Mouse (Mus musculus) monocyte, adult 59 days (primary cell): ENCODE results near the gene Itgb1bp2. TPM values are rescaled to one million over a fixed set of nuclear protein-coding genes. Genes with fewer than 3 reads are reported as not detected.

ENCODE experiments used
- total RNA-seq, 2 experiments: library from RNA; stranded (reverse); gene quantifications; one replicate each; pipeline ENCODE4 v1.2.4; 2023

Gene Itgb1bp2
- under 1 TPM; 0.71 to 0.91 TPM for total RNA-seq

GRCm38 (mm10) chrX:101448886-101449475 is at the start of gene Itgb1bp2:
Gene Itgb1bp2 (plus strand): TSS chrX:101449088.

GRCm38 (mm10) chrX:101420700-101421095 is 28.2 kb upstream of the Itgb1bp2 start, which contains the start of gene Zmym3:
Gene Zmym3 (minus strand): TSS chrX:101420849.

GRCm38 (mm10) chrX:101429142-101429949 is 19.5 kb upstream of the Itgb1bp2 start, which contains the start of gene Nono:
Gene Nono (plus strand): TSS chrX:101429318.

Other genes starting within 250 kb of the Itgb1bp2 start
- 10 to 100 TPM; 38.0 to 39.1 TPM for gene Snx12, start 226.5 kb upstream of the Itgb1bp2 start, total RNA-seq
- 10 to 100 TPM; 29.8 to 31.4 TPM for gene Foxo4, start 194.6 kb upstream of the Itgb1bp2 start, total RNA-seq
- gene Gm614, start 185.1 kb upstream of the Itgb1bp2 start, total RNA-seq, result 10 to 100 TPM; 11.3 to 11.6 TPM
- 100 to 1,000 TPM; 204 to 231 TPM for gene Il2rg, start 180.8 kb upstream of the Itgb1bp2 start, total RNA-seq
- not detected for gene Gm20489, start 180.1 kb upstream of the Itgb1bp2 start, total RNA-seq
- 100 to 1,000 TPM in 1 of 2 experiments, 10 to 100 TPM in 1; 96.4 to 106 TPM for gene Med12, start 175.1 kb upstream of the Itgb1bp2 start, total RNA-seq
- not detected for gene Nlgn3, start 149.9 kb upstream of the Itgb1bp2 start, total RNA-seq
- gene Gjb1, start 72.7 kb upstream of the Itgb1bp2 start, total RNA-seq, result not detected
- 10 to 100 TPM; 24.2 to 26.7 TPM for gene Zmym3, start 28.2 kb upstream of the Itgb1bp2 start, total RNA-seq
- 100 to 1,000 TPM; 173 to 190 TPM for gene Nono, start 19.8 kb upstream of the Itgb1bp2 start, total RNA-seq
- gene Taf1, start 83.6 kb downstream of the Itgb1bp2 start, total RNA-seq, result 10 to 100 TPM; 25.5 to 27.9 TPM
- gene Ogt, start 191.0 kb downstream of the Itgb1bp2 start, total RNA-seq, result 100 to 1,000 TPM; 184 to 194 TPM